Mouse (Mus musculus) heart, embryonic 12.5 days (tissue): ENCODE measurements at regions not wholly inside any gene's neighbourhood (a gene's known extent, or its start where the extent isn't known, plus 50 kb on each side); places are given as distances from the start of the nearest gene placed in this dataset.

Experiments
- ATAC-seq: fragments of 200-750 bp; cut with Nextera tagmentation; 2 replicates; pipeline ENCODE4 v1.8.0; 2017; ENCODE audit warnings: moderate TSS enrichment, moderate library complexity; ENCODE audit not compliant: insufficient number of reproducible peaks, low FRiP score
- H3K27ac ChIP-seq: fragments of 300-500 bp; sonication (generic); 2 replicates; pipeline ENCODE4 v1.5.1; 2016; ENCODE audit warnings: mild to moderate bottlenecking, moderate library complexity; ENCODE audit not compliant: poor library complexity, severe bottlenecking
- H3K27me3 ChIP-seq: fragments of 300-500 bp; sonication (generic); replicated peaks from 2 replicates; pipeline ENCODE4 v1.6.1; 2016; ENCODE audit warnings: mild to moderate bottlenecking, moderate library complexity
- H3K36me3 ChIP-seq: fragments of 300-500 bp; sonication (generic); 2 replicates; pipeline ENCODE4 v1.6.1; 2016; ENCODE audit warnings: mild to moderate bottlenecking, moderate library complexity
- H3K4me1 ChIP-seq: fragments of 300-500 bp; sonication (generic); replicated peaks from 2 replicates; pipeline ENCODE4 v1.6.1; 2016; ENCODE audit warnings: mild to moderate bottlenecking
- H3K4me2 ChIP-seq: fragments of 300-500 bp; sonication (generic); 2 replicates; pipeline ENCODE4 v1.6.1; 2016; ENCODE audit warnings: mild to moderate bottlenecking, moderate library complexity
- H3K4me3 ChIP-seq: fragments of 300-500 bp; sonication (generic); 2 replicates; pipeline ENCODE4 v1.5.1; 2016; ENCODE audit warnings: mild to moderate bottlenecking
- H3K9ac ChIP-seq: fragments of 300-500 bp; sonication (generic); 2 replicates; pipeline ENCODE4 v1.6.1; 2016; ENCODE audit warnings: mild to moderate bottlenecking, moderate library complexity
- H3K9me3 ChIP-seq: fragments of 300-500 bp; sonication (generic); replicated peaks from 2 replicates; pipeline ENCODE4 v1.6.1; 2016; ENCODE audit warnings: mild to moderate bottlenecking, moderate library complexity
- WGBS: fragments of 180-500 bp; shearing (Covaris S2); methylation state at CpG from one replicate; pipeline ENCODE4 v1.1.7; 2016; 5-methylcytosine and 5-hydroxymethylcytosine counted together

DNA sequence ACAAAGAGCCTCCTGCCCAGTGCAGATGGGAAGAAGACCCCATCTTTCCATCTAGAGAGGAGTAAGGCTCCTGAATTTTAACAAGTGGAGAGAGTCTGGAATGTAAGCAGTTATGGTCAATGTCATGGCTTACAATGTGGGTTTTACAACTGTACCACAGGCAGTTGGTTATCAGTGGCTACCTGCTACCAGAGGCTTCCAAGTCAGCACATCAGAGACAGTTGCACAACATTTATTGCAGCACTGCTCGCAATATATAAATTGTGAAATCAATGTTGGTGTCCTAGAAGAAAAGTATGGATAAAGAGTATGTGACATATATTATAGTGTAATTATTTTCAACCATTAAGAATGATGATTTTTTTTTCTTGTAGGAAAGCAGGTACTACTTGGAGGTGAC, 285.0 kb upstream of the Kif2a start:
- H3K9ac ChIP-seq = no peak overlapping the region
- H3K27ac ChIP-seq = no peak overlapping the region
- H3K36me3 ChIP-seq = no peaks in the 10 kb centered on the region
- no peaks in the 10 kb centered on the region for H3K27me3 ChIP-seq
- no peaks in the 10 kb centered on the region for H3K9me3 ChIP-seq
- H3K4me1 ChIP-seq = peaks cover 14% of the 10 kb centered on the region
- H3K4me2 ChIP-seq = no peak overlapping the region
- no peak for ATAC-seq
- no peak overlapping the region for H3K4me3 ChIP-seq
- 83% methylated on average over 1 of the region's 1 CpGs for WGBS

DNA sequence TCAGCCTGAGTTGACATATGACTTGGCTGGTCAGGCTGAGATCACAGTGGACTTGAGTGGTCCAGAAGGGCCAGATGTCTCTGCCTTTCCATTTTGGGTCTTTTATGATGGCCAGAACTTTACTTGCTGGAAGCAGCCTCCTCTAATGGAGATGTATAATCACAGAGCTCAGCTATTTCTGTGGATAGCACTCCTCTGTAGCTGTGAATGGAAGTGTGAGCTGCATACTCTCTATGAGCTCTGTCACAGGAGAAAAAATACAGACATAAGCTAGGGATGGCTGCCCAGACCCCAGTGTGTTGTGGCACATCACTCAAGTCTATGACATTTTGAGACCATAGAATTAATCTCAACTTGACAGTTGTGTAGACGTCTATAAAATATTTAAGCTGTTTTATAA, 284.3 kb upstream of the Kif2a start:
- 87% methylated on average over 1 of the region's 1 CpGs for WGBS
- Histone ChIP-seq H3K27ac (no peak overlapping the region), H3K36me3 (no peaks in the 10 kb centered on the region), H3K4me3 (no peak overlapping the region), H3K9me3 (no peaks in the 10 kb centered on the region), H3K4me2 (no peak overlapping the region), H3K4me1 (peaks cover 14% of the 10 kb centered on the region), H3K27me3 (no peaks in the 10 kb centered on the region), H3K9ac (no peak overlapping the region)
- ATAC-seq = no peak

DNA sequence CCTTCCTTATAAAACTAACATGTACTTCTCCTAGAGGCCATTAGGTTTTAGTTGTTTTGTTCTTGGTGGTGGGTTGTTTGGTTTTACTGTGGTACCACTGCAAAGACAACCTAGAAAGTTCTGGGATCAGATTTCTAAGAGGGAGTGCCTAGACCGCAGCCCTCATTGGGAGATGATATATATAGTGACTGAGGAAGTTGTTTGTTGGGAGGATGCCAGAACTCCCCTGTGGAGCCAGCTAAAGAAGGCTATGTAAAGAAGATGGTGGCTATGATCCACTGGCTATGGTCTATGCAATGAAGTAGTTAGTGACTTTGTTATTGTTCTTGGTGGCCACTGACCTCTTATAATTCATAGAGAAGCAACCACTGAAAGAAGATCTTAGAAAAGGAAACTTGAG, 283.8 kb upstream of the Kif2a start:
- WGBS = 65% methylated on average over 1 of the region's 1 CpGs
- no peak overlapping the region for H3K9ac ChIP-seq
- no peak overlapping the region for H3K4me3 ChIP-seq
- no peak overlapping the region for H3K4me2 ChIP-seq
- H3K27me3 ChIP-seq = no peaks in the 10 kb centered on the region
- ATAC-seq = no peak
- no peaks in the 10 kb centered on the region for H3K36me3 ChIP-seq
- H3K9me3 ChIP-seq = no peaks in the 10 kb centered on the region
- no peak overlapping the region for H3K27ac ChIP-seq
- H3K4me1 ChIP-seq = peaks cover 17% of the 10 kb centered on the region

DNA sequence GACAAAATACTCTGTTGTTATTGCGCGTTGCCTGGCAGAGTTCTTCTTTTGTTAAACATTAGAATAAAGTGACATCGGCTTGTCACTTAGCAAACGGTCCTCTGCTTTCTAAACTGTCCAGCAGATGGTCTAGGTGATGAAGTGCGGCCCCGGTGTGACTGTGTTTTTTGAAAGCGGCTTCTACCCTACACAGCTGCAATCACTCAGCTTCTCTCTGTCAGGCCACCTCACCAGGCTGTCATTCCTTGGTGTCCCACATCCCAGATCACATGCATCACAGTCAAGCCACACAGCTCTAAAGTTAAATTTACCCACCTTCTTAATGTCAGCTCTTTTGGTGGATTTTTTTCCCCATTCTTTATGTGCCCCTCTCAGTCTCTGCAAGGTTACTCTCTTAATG, 282.0 kb upstream of the Kif2a start:
- Histone ChIP-seq H3K4me2 (0 out of 2 replicates have a peak overlapping the region, but pooled peaks have one; percentile 13), H3K9ac (no peak overlapping the region), H3K36me3 (no peaks in the 10 kb centered on the region), H3K27ac (no peak overlapping the region), H3K27me3 (no peaks in the 10 kb centered on the region), H3K4me1 (peaks cover 24% of the 10 kb centered on the region), H3K9me3 (no peaks in the 10 kb centered on the region), H3K4me3 (no peak overlapping the region)
- 39% methylated on average over 7 of the region's 7 CpGs for whole genome bisulfite sequencing
- no peak for ATAC-seq

DNA sequence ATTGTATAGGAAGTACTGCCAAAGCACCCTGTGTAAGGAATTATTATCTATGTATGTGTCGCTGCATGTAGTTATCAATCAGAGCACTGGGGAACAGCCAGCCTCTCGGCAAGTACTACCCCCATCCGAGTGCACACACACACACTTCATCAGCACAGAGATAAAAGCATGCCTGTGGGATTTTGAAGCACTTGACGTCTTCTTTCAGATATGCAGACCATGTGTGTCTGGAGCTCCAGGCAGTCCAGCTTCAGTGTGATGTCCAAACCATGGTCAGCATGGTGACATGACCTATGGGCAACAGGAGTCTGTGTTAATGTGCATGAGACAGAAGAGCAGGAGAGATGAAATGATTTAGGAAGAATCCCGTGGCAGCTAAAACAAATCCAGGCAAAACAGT, 281.4 kb upstream of the Kif2a start:
- 17% methylated on average over 5 of the region's 5 CpGs for WGBS
- Histone ChIP-seq H3K36me3 (no peaks in the 10 kb centered on the region), H3K27ac (no peak overlapping the region), H3K9me3 (no peaks in the 10 kb centered on the region), H3K4me3 (no peak overlapping the region), H3K4me2 (no peak overlapping the region), H3K27me3 (no peaks in the 10 kb centered on the region), H3K9ac (no peak overlapping the region), H3K4me1 (peaks cover 24% of the 10 kb centered on the region)
- peak; percentile 25; the same call in 1 of the 2 replicates for ATAC-seq

DNA sequence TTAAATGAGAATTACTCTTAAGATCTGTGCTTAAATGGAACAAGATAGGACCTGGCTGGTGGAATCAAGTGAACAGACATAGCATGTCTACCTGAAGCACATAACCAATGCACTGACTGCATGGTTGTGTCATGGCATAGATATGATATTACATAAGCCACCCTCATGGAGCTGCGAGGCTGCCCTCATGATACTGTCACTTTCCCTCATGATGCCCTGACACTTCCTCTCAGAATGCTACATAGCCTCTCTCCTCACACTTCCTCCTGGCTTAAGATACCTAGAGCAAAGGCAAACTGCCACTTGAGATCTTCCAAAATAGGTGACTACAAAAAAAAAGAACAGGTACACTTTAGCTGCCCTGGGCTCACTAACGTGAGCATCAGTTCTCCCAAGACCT, 278.9 kb upstream of the Kif2a start:
- 62% methylated on average over 2 of the region's 2 CpGs for WGBS
- Histone ChIP-seq H3K36me3 (no peaks in the 10 kb centered on the region), H3K4me2 (no peak overlapping the region), H3K27me3 (no peaks in the 10 kb centered on the region), H3K9me3 (no peaks in the 10 kb centered on the region), H3K4me1 (peaks cover 24% of the 10 kb centered on the region), H3K9ac (no peak overlapping the region), H3K4me3 (no peak overlapping the region), H3K27ac (no peak overlapping the region)
- no peak for ATAC-seq

DNA sequence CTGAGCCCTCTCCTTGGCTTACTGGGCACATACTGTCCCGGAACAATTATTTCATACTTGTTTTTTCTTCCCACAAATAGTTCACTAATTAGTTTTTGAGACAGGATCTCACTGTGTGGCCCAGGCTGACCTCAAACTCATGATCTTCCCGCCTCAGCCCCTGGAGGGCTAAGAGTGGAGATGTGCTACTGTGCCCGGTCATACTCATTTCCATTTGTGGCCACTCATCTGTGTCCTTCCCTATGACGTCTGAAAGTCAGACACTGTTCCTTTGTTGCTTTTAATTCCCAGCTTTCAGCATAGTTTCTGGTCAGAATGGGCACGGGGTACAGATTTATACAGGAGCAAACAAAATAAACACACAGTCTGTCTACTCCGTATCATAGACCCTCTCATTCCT, 242.7 kb upstream of the Kif2a start:
- no peaks in the 10 kb centered on the region for H3K4me1 ChIP-seq
- no peak overlapping the region for H3K4me3 ChIP-seq
- H3K4me2 ChIP-seq = no peak overlapping the region
- no peak overlapping the region for H3K27ac ChIP-seq
- H3K9ac ChIP-seq = no peak overlapping the region
- no peaks in the 10 kb centered on the region for H3K36me3 ChIP-seq
- H3K9me3 ChIP-seq = 0 out of 2 replicates have a peak, but pooled peaks cover 4% of the 10 kb centered on the region
- H3K27me3 ChIP-seq = no peaks in the 10 kb centered on the region
- no peak for ATAC-seq
- 68% methylated on average over 6 of the region's 6 CpGs for WGBS

DNA sequence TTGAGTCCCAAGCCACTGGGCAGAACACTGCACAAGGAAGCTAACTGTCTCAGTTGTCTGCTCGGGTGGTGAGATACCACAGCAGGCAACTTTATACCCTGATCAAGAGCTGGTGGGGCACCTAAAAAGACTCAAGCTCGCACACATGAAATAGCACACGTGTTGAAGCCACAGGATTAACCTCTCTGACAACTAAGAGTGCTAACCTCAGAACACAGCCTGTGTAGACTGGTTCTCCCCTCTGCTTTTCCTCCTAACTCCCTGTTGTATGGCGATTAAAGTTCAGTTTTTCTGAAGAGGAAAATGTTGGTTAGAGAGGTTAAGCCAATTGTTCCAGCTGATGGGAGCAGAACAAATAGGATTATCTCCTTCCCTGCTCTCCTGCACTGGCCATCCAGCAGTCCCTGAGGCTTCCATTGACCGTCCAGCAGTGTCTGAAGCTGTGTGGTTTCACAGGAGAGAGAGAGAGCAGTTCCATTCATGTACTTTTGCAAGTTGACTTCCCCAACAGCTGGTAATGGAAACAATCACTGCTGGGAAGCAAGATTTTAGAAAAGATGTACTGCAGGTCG, 239.6 kb upstream of the Kif2a start:
- Histone ChIP-seq H3K4me1 (no peaks in the 10 kb centered on the region), H3K9me3 (0 out of 2 replicates have a peak, but pooled peaks cover 4% of the 10 kb centered on the region), H3K4me2 (no peak overlapping the region), H3K9ac (no peak overlapping the region), H3K27me3 (no peaks in the 10 kb centered on the region), H3K27ac (no peak overlapping the region), H3K36me3 (no peaks in the 10 kb centered on the region), H3K4me3 (no peak overlapping the region)
- ATAC-seq = no peak
- 69% methylated on average over 6 of the region's 6 CpGs for WGBS

DNA sequence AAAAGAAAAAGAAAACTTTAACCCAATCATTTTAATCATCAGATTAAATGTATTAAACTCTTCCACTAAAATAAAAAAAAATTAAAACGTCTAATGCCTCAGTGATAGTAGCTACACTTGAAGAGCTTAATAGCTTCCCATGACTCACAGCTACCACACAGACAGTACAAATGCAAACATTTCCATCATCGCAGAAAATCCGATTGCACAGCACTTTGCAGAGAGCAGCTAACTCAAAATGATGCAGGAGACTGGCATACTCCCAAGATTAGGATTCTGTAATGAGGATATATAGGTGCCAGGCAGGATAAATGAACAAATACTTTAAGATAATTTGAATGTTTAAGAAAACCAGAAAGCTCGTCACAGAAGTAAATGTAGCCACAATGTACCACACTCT, 238.3 kb upstream of the Kif2a start:
- Histone ChIP-seq H3K4me1 (no peaks in the 10 kb centered on the region), H3K36me3 (no peaks in the 10 kb centered on the region), H3K9ac (no peak overlapping the region), H3K27me3 (no peaks in the 10 kb centered on the region), H3K9me3 (0 out of 2 replicates have a peak, but pooled peaks cover 4% of the 10 kb centered on the region), H3K4me3 (no peak overlapping the region), H3K27ac (no peak overlapping the region), H3K4me2 (no peak overlapping the region)
- WGBS = 74% methylated on average over 4 of the region's 4 CpGs
- no peak for ATAC-seq

DNA sequence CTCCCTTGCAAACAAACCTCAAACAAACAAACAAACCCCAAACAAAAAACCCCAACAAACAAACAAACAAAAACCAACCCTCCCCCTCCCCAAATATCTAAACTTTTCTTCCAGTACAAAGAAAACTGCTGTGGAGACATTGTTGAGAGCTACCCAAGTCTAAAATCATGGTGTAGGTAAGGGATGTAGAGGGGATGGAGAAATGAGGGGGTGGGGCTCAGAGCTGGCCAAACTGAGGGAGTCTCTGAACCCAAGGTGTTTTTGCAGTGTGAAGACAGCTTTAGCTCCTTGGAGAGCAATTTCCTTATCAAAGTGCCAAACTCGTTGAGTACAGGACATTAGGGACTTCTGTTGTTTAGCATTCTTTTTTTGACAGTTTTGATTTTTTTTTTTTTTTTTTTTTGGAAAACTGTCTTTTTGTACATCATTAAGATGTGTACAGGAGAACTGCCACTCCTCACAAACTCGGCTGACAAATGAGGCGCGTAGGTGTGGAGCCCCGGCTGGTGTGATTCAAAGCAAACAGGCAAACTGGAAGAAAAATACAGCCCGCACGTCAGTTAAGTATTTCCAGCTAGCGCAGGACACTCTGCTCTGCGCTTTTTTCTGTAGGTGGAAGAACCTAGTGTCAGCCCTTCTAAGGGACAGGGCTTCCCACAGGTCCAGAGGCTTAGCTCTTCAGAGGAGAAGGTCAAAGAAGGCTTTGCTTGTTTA, 226.0 kb upstream of the Kif2a start:
- H3K4me2 ChIP-seq = no peak overlapping the region
- no peak overlapping the region for H3K4me3 ChIP-seq
- no peak overlapping the region for H3K9ac ChIP-seq
- H3K36me3 ChIP-seq = no peaks in the 10 kb centered on the region
- 25% methylated on average over 9 of the region's 9 CpGs for WGBS
- no peak for ATAC-seq
- H3K27me3 ChIP-seq = peaks cover 10% of the 10 kb centered on the region; the same call in 1 of the 2 replicates
- no peak overlapping the region for H3K27ac ChIP-seq
- peaks cover 3% of the 10 kb centered on the region; the same call in 1 of the 2 replicates for H3K4me1 ChIP-seq
- no peaks in the 10 kb centered on the region for H3K9me3 ChIP-seq

DNA sequence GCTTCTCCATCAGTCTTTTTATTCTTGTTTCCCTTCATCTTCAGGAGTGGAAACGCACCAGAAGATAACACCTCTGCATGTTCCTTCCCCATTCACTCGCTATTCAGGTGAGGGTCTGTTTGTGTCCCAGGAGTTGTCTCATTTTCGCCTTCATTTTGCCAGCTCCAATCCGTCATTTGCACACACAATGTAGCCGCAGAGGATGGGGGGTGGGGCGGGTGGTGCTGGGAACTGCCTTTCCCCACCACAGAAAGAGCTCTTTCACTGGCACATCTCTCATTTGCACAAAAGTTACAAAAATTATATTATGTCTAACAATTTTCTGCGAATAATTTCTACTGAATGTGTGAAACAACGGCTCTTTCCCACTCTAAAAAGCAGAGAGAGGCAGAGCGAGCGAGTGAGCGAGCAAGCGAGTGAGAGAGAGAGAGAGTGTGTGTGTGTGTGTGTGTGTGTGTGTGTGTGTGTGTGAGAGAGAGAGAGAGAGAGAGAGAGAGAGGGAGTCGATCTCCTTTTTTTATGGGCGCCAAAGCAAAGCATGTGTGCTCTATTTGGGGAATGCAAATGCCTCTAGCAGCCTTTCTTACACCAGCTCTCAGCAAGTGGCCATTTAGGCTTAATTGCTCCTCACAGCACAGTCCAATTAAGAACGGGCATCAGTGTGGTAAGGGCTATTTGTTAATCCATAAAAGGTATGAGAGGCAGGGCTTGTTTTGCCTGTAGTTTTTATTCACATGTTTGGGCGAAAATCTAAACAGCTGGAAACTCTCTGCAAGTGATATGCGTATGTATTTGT, 225.2 kb upstream of the Kif2a start:
- ATAC-seq = no peak

More for the DNA sequence above, 225.2 kb upstream of the Kif2a start:
- Histone ChIP-seq H3K36me3 (no peaks in the 10 kb centered on the region), H3K4me2 (peak overlapping the region; percentile 59), H3K27me3 (peaks cover 10% of the 10 kb centered on the region; the same call in 1 of the 2 replicates), H3K4me1 (peaks cover 3% of the 10 kb centered on the region; the same call in 1 of the 2 replicates), H3K9me3 (no peaks in the 10 kb centered on the region), H3K27ac (no peak overlapping the region), H3K4me3 (peak overlapping the region; percentile 12), H3K9ac (no peak overlapping the region)
- 27% methylated on average over 17 of the region's 17 CpGs for WGBS
